ENCODE assay signal across 8 mouse cellular contexts in genomic region chr13:54610972-54611754, GRCm38 (mm10). TPM values are rescaled to one million over a fixed set of nuclear protein-coding genes. Genes with fewer than 3 reads are reported as not detected.
DNase-seq lines count a peak whose midpoint lies in the region; ATAC-seq lines count a peak whose summit lies in the region.

Cltb (minus strand) TSS chr13:54611344.

- peaks cover 52% of the 10 kb centered on the region for H3K27me3 ChIP-seq in forebrain, embryonic 12.5 days
- H3K27me3 ChIP-seq in heart, embryonic 16.5 days (ENCODE audit: control insufficient read depth, insufficient read depth, low read length) = no peaks in the 10 kb centered on the region
- H3K27me3 ChIP-seq in liver, embryonic 16.5 days (ENCODE audit: control insufficient read depth, insufficient read depth, low read depth, low read length) = no peaks in the 10 kb centered on the region
- H3K27me3 ChIP-seq in neural tube, embryonic 12.5 days (replicated peaks) = no peaks in the 10 kb centered on the region

- H3K4me1 ChIP-seq in forebrain, embryonic 12.5 days = peaks cover 22% of the 10 kb centered on the region
- H3K4me1 ChIP-seq in heart, embryonic 16.5 days (ENCODE audit: control insufficient read depth, insufficient read depth, low read length) = peaks cover 14% of the 10 kb centered on the region
- H3K4me1 ChIP-seq in liver, embryonic 16.5 days (ENCODE audit: control insufficient read depth, low read depth, low read length) = peaks cover 39% of the 10 kb centered on the region
- H3K4me1 ChIP-seq in neural tube, embryonic 12.5 days = peaks cover 20% of the 10 kb centered on the region

- peak; percentile 79 to 80 for DNase-seq in CD8-positive naive resting alpha-beta T cell, adult 2 months (ENCODE audit: low read depth in 2 of 2, low spot score in 2 of 2)
- peak; percentile 24 for DNase-seq in c-Kit-positive CD71-negative TER-119-negative erythroid progenitor cells, embryonic 14.5 days (ENCODE audit: low read depth)
- peak; percentile 88 to 97 for DNase-seq in kidney, postnatal 36 days
- DNase-seq in telencephalon, adult 2 months (ENCODE audit: low read depth, low spot score) = peak; percentile 54

- peak within 1 kb of the TSS; percentile 64 for H3K9ac ChIP-seq in forebrain, embryonic 12.5 days
- H3K9ac ChIP-seq in heart, embryonic 16.5 days (ENCODE audit: low read length) = peak within 1 kb of the TSS; percentile 83
- peak within 1 kb of the TSS; percentile 79 for H3K9ac ChIP-seq in liver, embryonic 16.5 days (ENCODE audit: low read depth, low read length)
- peak within 1 kb of the TSS; percentile 79 for H3K9ac ChIP-seq in neural tube, embryonic 12.5 days

- H3K4me3 ChIP-seq in forebrain, embryonic 12.5 days (replicated peaks) = peak within 1 kb of the TSS; percentile 63
- H3K4me3 ChIP-seq in heart, embryonic 16.5 days (ENCODE audit: low read length) = peak within 1 kb of the TSS; percentile 79
- peak within 1 kb of the TSS; percentile 75 for H3K4me3 ChIP-seq in liver, embryonic 16.5 days (ENCODE audit: low read depth, low read length)
- peak within 1 kb of the TSS; percentile 59 for H3K4me3 ChIP-seq in neural tube, embryonic 12.5 days

- WGBS in forebrain, embryonic 12.5 days = under 1% methylated on average over 62 of the region's 66 CpGs
- WGBS in heart, embryonic 16.5 days = under 1% methylated on average over 66 of the region's 66 CpGs
- under 1% methylated on average over 66 of the region's 66 CpGs for WGBS in liver, embryonic 16.5 days (ENCODE audit: insufficient replicate concordance)
- WGBS in neural tube, embryonic 12.5 days = 1% methylated on average over 66 of the region's 66 CpGs

- H3K27ac ChIP-seq in forebrain, embryonic 12.5 days = peak within 1 kb of the TSS; percentile 53; the same call in 1 of the 2 replicates
- H3K27ac ChIP-seq in heart, embryonic 16.5 days (ENCODE audit: low read length) = peak within 1 kb of the TSS; percentile 52
- H3K27ac ChIP-seq in liver, embryonic 16.5 days (ENCODE audit: low read length) = peak within 1 kb of the TSS; percentile 47
- no peak within 1 kb of the TSS for H3K27ac ChIP-seq in neural tube, embryonic 12.5 days

- no peaks in the 10 kb centered on the region for H3K9me3 ChIP-seq in forebrain, embryonic 12.5 days
- no peaks in the 10 kb centered on the region for H3K9me3 ChIP-seq in heart, embryonic 16.5 days (replicated peaks; ENCODE audit: control insufficient read depth, low read length)
- H3K9me3 ChIP-seq in liver, embryonic 16.5 days (replicated peaks; ENCODE audit: control insufficient read depth, low read length) = no peaks in the 10 kb centered on the region
- H3K9me3 ChIP-seq in neural tube, embryonic 12.5 days = no peaks in the 10 kb centered on the region

- peak; percentile 79 for ATAC-seq in forebrain, embryonic 12.5 days (ENCODE audit: low FRiP score)
- ATAC-seq in heart, embryonic 16.5 days (replicated peaks; ENCODE audit: extremely low read depth, insufficient read depth, low FRiP score) = peak; percentile 77
- peak; percentile 76 for ATAC-seq in liver, embryonic 16.5 days (ENCODE audit: low read depth)
- peak; percentile 67 for ATAC-seq in neural tube, embryonic 12.5 days (ENCODE audit: low FRiP score, low read depth)

- H3K4me2 ChIP-seq in forebrain, embryonic 12.5 days = peak within 1 kb of the TSS; percentile 87
- H3K4me2 ChIP-seq in heart, embryonic 16.5 days (ENCODE audit: low read depth, low read length) = peak within 1 kb of the TSS; percentile 84
- peak within 1 kb of the TSS; percentile 86 for H3K4me2 ChIP-seq in liver, embryonic 16.5 days (ENCODE audit: low read depth, low read length)
- peak within 1 kb of the TSS; percentile 97 for H3K4me2 ChIP-seq in neural tube, embryonic 12.5 days (replicated peaks)

- no peaks in the 10 kb centered on the region for H3K36me3 ChIP-seq in forebrain, embryonic 12.5 days (replicated peaks)
- no peaks in the 10 kb centered on the region for H3K36me3 ChIP-seq in heart, embryonic 16.5 days (ENCODE audit: control insufficient read depth, insufficient read depth)
- H3K36me3 ChIP-seq in liver, embryonic 16.5 days (ENCODE audit: control insufficient read depth, insufficient read depth) = no peaks in the 10 kb centered on the region
- H3K36me3 ChIP-seq in neural tube, embryonic 12.5 days = no peaks in the 10 kb centered on the region

RNA-seq across cellular contexts. Expression of gene Cltb, which starts in this region (rescaled TPM):
- polyA plus RNA-seq in forebrain, embryonic 12.5 days (2016; fragmentation: Nextera tagmentation; extraction: Ambion mirVana) = 32.7 and 34.6 TPM in 2 replicates
- 54.8 and 58.9 TPM in 2 replicates for polyA plus RNA-seq in heart, embryonic 16.5 days (2015; fragmentation: Nextera tagmentation; extraction: Ambion mirVana)
- 30.8 and 33.2 TPM in 2 replicates for polyA plus RNA-seq in liver, embryonic 16.5 days (2015; fragmentation: Nextera tagmentation; extraction: Ambion mirVana)
- 68.9 and 71.0 TPM in 2 replicates for polyA plus RNA-seq in neural tube, embryonic 12.5 days (2016; fragmentation: Nextera tagmentation; extraction: Ambion mirVana)

Comparison
In these comparisons a context has a peak if more than half of its experiments do, and no peak if none do; other contexts are left out.
1. DNase-seq: peak in every context shown above with its lines; median percentile 92 in kidney, postnatal 36 days; 80 in CD8-positive naive resting alpha-beta T cell, adult 2 months; 54 in telencephalon, adult 2 months; 24 in c-Kit-positive CD71-negative TER-119-negative erythroid progenitor cells, embryonic 14.5 days.